Mouse (Mus musculus): Measurements from ENCODE around the gene Grpel1. TPM values are rescaled to one million over a fixed set of nuclear protein-coding genes. Genes with fewer than 3 reads are reported as not detected.

The Grpel1 gene
- polyA plus RNA-seq (2012; rRNA removed), result 17.8 and 21.3 TPM in 2 replicates

- peak; percentile 98 for DNase-seq (ENCODE audit: low read depth)
Observed at GRCm38 (mm10) chr5:36464709-36465661, at the start of gene Grpel1. Gene Grpel1 (plus strand): TSS chr5:36464998.

- DNase-seq (ENCODE audit: low read depth), result no peak
Observed at GRCm38 (mm10) chr5:36419861-36420260, 44.9 kb upstream of the Grpel1 start.

- no peak for DNase-seq (ENCODE audit: low read depth)
Observed at GRCm38 (mm10) chr5:36422689-36423088, 42.1 kb upstream of the Grpel1 start.

DNA sequence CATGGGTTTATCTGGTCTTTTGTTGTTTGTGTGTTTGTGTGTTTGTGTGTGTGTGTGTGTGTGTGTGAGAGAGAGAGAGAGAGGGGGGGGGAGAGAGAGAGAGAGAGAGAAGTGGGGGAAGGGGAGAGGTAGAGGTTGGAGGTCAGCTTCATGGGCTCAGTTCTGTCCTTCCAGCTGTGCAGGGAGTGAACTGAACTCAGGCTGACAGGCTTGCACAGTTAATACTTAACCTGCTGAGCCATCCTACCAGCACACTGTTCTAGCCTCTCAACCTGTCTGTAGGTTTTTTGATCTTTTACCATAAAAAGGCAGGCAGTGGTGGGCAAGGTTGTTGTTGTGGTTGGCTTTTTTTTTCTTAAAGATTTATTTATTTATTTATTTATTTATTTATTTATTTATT, 40.1 kb upstream of the Grpel1 start:
- DNase-seq (ENCODE audit: low read depth), result no peak

- no peak for DNase-seq (ENCODE audit: low read depth)
Observed at GRCm38 (mm10) chr5:36426404-36426803, 38.4 kb upstream of the Grpel1 start.

DNA sequence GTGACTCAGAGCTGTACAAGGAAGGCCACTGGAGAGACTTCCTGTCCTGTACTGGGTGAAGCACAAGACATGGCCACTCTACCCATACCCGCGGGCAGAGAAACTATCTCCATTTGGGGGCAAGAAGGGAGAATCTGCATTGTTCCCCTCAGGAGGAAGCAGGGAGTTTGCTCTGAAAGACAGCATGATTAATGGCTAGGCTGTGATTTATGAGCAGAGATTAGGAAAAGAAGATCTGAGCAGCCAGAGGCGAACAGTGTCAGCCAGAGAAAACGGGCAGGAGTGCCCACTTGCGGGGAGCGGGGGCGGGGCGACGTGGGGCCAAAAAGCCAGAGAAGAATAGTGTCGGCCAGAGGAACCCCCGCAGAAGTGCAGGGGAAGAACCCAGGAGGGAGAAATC, 37.0 kb upstream of the Grpel1 start:
- DNase-seq (ENCODE audit: low read depth), result no peak

- no peak for DNase-seq (ENCODE audit: low read depth)
Observed at GRCm38 (mm10) chr5:36429551-36429950, 35.2 kb upstream of the Grpel1 start.

GRCm38 (mm10) chr5:36431711-36432110, 33.1 kb upstream of the Grpel1 start:
- DNase-seq (ENCODE audit: low read depth), result no peak

- DNase-seq (ENCODE audit: low read depth), result no peak
Observed at GRCm38 (mm10) chr5:36434398-36434967, 30.3 kb upstream of the Grpel1 start.

DNA sequence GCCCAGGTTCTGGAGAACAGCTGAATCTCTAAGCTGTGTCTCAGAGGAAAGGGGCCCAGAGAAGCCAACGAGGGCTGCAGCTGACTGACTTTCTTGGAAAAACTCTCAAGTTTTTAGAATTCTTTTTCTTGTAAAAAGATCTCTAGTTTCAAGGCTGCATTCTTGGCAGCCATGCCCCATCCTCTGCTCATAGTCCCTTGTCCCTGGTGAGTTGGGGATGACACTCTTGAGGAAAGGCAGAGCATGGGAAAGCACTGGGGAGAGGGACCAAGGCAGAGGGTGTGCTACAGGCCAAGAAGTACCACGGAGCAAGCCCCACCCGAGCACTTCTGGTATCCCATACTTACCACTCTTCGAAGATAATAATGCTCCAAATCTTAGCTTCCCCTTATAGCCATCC, 27.9 kb upstream of the Grpel1 start:
- no peak for DNase-seq (ENCODE audit: low read depth)

DNA sequence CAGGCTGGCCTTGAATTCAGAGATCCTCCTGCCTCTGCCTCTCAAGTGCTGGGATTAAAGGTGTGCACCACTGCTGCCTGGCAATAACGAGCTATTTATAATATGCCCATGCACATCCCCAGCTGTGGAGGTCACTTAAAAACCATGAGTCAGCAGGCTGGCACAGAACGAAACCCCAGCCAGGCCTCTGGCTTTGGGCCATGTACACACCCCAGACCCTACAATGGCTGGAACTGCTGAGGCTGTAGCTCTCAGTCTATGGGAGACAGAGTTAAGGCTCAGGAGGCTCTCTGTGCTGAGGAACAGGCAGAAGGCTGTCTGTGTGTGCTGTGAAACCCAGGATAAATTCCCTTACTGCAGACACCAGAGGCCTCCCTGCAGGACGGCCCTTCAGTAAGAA, 24.1 kb upstream of the Grpel1 start:
- no peak for DNase-seq (ENCODE audit: low read depth)

GRCm38 (mm10) chr5:36444611-36445010, 20.2 kb upstream of the Grpel1 start:
- DNase-seq (ENCODE audit: low read depth), result no peak

DNA sequence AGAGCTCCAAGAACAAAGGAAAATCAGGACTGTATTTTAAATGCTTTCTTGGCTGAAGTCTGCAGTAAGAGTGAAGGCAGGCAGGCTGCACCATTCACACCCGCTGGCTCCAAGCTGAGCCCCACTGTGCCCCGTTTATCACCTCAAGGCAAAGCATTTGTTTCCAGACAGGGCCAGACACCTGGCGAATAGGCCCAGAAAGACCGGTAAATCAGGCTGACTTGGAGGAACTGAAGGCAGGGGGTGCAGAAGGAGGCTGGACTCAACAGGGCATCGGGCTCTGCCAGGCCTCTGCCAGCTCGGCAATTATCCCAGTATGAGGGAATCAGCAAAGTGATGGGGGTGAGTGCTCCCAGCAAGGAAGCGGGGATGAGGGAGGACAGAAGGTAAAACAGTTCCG, 19.8 kb upstream of the Grpel1 start:
- peak; percentile 63 for DNase-seq (ENCODE audit: low read depth)

- DNase-seq (ENCODE audit: low read depth), result no peak
Observed at GRCm38 (mm10) chr5:36446166-36446890, 18.5 kb upstream of the Grpel1 start.

- no peak for DNase-seq (ENCODE audit: low read depth)
Observed at GRCm38 (mm10) chr5:36447872-36448271, 16.9 kb upstream of the Grpel1 start.

GRCm38 (mm10) chr5:36449710-36450358, 15.0 kb upstream of the Grpel1 start:
- no peak for DNase-seq (ENCODE audit: low read depth)

- no peak for DNase-seq (ENCODE audit: low read depth)
Observed at GRCm38 (mm10) chr5:36451119-36451518, 13.7 kb upstream of the Grpel1 start.

GRCm38 (mm10) chr5:36451872-36452389, 12.9 kb upstream of the Grpel1 start:
- DNase-seq (ENCODE audit: low read depth), result no peak

- no peak for DNase-seq (ENCODE audit: low read depth)
Observed at GRCm38 (mm10) chr5:36452821-36453220, 12.0 kb upstream of the Grpel1 start.

GRCm38 (mm10) chr5:36457706-36458105, 7.1 kb upstream of the Grpel1 start:
- no peak for DNase-seq (ENCODE audit: low read depth)

- no peak for DNase-seq (ENCODE audit: low read depth)
Observed at GRCm38 (mm10) chr5:36458926-36459325, 5.9 kb upstream of the Grpel1 start.

DNA sequence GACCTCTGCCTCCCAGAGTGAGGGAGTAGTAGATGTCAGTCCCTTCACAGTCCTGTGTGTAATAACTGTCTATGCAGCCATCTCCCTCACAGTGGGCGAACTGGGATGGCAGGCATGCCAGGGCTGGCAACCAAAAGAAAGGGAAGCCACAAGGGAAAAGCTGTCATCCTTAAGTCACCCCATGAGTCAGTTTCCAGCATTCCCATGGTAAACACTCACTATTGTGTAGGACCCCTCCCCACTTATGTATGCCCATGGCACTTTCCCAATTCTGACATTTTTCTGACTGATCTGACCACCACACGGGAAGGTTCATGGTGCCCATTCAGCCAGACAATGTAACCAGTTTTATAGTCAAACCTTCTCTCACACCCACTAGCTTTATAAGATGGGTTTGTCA, 4.1 kb upstream of the Grpel1 start:
- DNase-seq (ENCODE audit: low read depth), result no peak

All from gonadal fat pad, adult 2 months (tissue).